Mouse (Mus musculus): ENCODE measurements at regions not wholly inside any gene's neighbourhood (a gene's known extent, or its start where the extent isn't known, plus 50 kb on each side); places are given as distances from the start of the nearest gene placed in this dataset.

- H3K27me3 ChIP-seq (ENCODE audit: control insufficient read depth, insufficient read depth, low read length), result no peaks in the 10 kb centered on the region
- WGBS, result 94% methylated on average over 1 of the region's 1 CpGs
- H3K4me3 ChIP-seq (replicated peaks; ENCODE audit: insufficient read depth, low read depth, low read length), result no peak overlapping the region
- no peaks in the 10 kb centered on the region for H3K4me1 ChIP-seq (ENCODE audit: control insufficient read depth, insufficient read depth, low read length)
- no peak overlapping the region for H3K27ac ChIP-seq (ENCODE audit: insufficient read depth, low read length)
- TF ChIP-seq POLR2A (IDR thresholded peaks at IDR 0.05; ENCODE audit: borderline replicate concordance, insufficient read depth, low read length) (no peak), CTCF (IDR thresholded peaks at IDR 0.05; ENCODE audit: borderline replicate concordance, insufficient read depth, low read depth, low read length) (no peak)
- no peak for DNase-seq
Observed at GRCm38 (mm10) chr7:66490073-66490472, 62.8 kb upstream of the Aldh1a3 start.

GRCm38 (mm10) chr7:66487751-66488150 is 60.4 kb upstream of the Aldh1a3 start:
- Histone ChIP-seq H3K27me3 (ENCODE audit: control insufficient read depth, insufficient read depth, low read length) (no peaks in the 10 kb centered on the region), H3K27ac (ENCODE audit: insufficient read depth, low read length) (no peak overlapping the region), H3K4me3 (replicated peaks; ENCODE audit: insufficient read depth, low read depth, low read length) (no peak overlapping the region), H3K4me1 (ENCODE audit: control insufficient read depth, insufficient read depth, low read length) (no peaks in the 10 kb centered on the region)
- no peak for TF ChIP-seq POLR2A (IDR thresholded peaks at IDR 0.05; ENCODE audit: borderline replicate concordance, insufficient read depth, low read length)
- DNase-seq, result no peak

- no peak for DNase-seq
- H3K27me3 ChIP-seq (ENCODE audit: control insufficient read depth, insufficient read depth, low read length), result no peaks in the 10 kb centered on the region
- no peak for TF ChIP-seq POLR2A (IDR thresholded peaks at IDR 0.05; ENCODE audit: borderline replicate concordance, insufficient read depth, low read length)
- no peak for TF ChIP-seq CTCF (IDR thresholded peaks at IDR 0.05; ENCODE audit: borderline replicate concordance, insufficient read depth, low read depth, low read length)
- 34% methylated on average over 4 of the region's 4 CpGs for WGBS
- H3K4me3 ChIP-seq (replicated peaks; ENCODE audit: insufficient read depth, low read depth, low read length), result no peak overlapping the region
- H3K4me1 ChIP-seq (ENCODE audit: control insufficient read depth, insufficient read depth, low read length), result no peaks in the 10 kb centered on the region
- H3K27ac ChIP-seq (ENCODE audit: insufficient read depth, low read length), result no peak overlapping the region
Observed at GRCm38 (mm10) chr7:66480446-66480845, 53.1 kb upstream of the Aldh1a3 start.

GRCm38 (mm10) chr7:66479321-66479720 is 52.0 kb upstream of the Aldh1a3 start:
- Histone ChIP-seq H3K4me3 (replicated peaks; ENCODE audit: insufficient read depth, low read depth, low read length) (no peak overlapping the region), H3K27ac (ENCODE audit: insufficient read depth, low read length) (no peak overlapping the region), H3K4me1 (ENCODE audit: control insufficient read depth, insufficient read depth, low read length) (no peaks in the 10 kb centered on the region), H3K27me3 (ENCODE audit: control insufficient read depth, insufficient read depth, low read length) (no peaks in the 10 kb centered on the region)
- 98% methylated on average over 4 of the region's 4 CpGs for WGBS
- no peak for DNase-seq
- TF ChIP-seq POLR2A (IDR thresholded peaks at IDR 0.05; ENCODE audit: borderline replicate concordance, insufficient read depth, low read length) (no peak), CTCF (IDR thresholded peaks at IDR 0.05; ENCODE audit: borderline replicate concordance, insufficient read depth, low read depth, low read length) (no peak)

GRCm38 (mm10) chr7:66478106-66478505 is 50.8 kb upstream of the Aldh1a3 start:
- no peak for DNase-seq
- Histone ChIP-seq H3K4me1 (ENCODE audit: control insufficient read depth, insufficient read depth, low read length) (no peaks in the 10 kb centered on the region), H3K27me3 (ENCODE audit: control insufficient read depth, insufficient read depth, low read length) (no peaks in the 10 kb centered on the region), H3K27ac (ENCODE audit: insufficient read depth, low read length) (no peak overlapping the region), H3K4me3 (replicated peaks; ENCODE audit: insufficient read depth, low read depth, low read length) (no peak overlapping the region)
- no peak for TF ChIP-seq CTCF (IDR thresholded peaks at IDR 0.05; ENCODE audit: borderline replicate concordance, insufficient read depth, low read depth, low read length)
- TF ChIP-seq POLR2A (IDR thresholded peaks at IDR 0.05; ENCODE audit: borderline replicate concordance, insufficient read depth, low read length), result no peak
- 72% methylated on average over 7 of the region's 7 CpGs for WGBS

- H3K27ac ChIP-seq (ENCODE audit: insufficient read depth, low read length), result no peak overlapping the region
- no peak overlapping the region for H3K4me3 ChIP-seq (replicated peaks; ENCODE audit: insufficient read depth, low read depth, low read length)
- WGBS, result 46% methylated on average over 5 of the region's 5 CpGs
- peak in 1 of 2 experiments; percentile 3 for DNase-seq
- TF ChIP-seq POLR2A (IDR thresholded peaks at IDR 0.05; ENCODE audit: borderline replicate concordance, insufficient read depth, low read length) (no peak), CTCF (IDR thresholded peaks at IDR 0.05; ENCODE audit: borderline replicate concordance, insufficient read depth, low read depth, low read length) (no peak)
- no peaks in the 10 kb centered on the region for H3K4me1 ChIP-seq (ENCODE audit: control insufficient read depth, insufficient read depth, low read length)
- no peaks in the 10 kb centered on the region for H3K27me3 ChIP-seq (ENCODE audit: control insufficient read depth, insufficient read depth, low read length)
Observed at GRCm38 (mm10) chr7:66477475-66477874, 50.2 kb upstream of the Aldh1a3 start.

Data from cerebellum, adult 2 months (tissue).